Mouse (Mus musculus): ENCODE data around the gene Kat2a. TPM values are rescaled to one million over a fixed set of nuclear protein-coding genes. Genes with fewer than 3 reads are reported as not detected.

The Kat2a gene
- total RNA-seq, 2 experiments from 2014 or later, result 11.9 to 12.1 TPM

- intact Hi-C loops (cut with DNase I), result loop anchor here (1.0 to 10.0 kb wide), 3 partner anchors 46 to 350 kb away; partner anchors contain the start of genes Stat5a and Stat5b
- Histone ChIP-seq H3K4me3 (no peak overlapping the region), H3K27ac (no peak overlapping the region)
- TF ChIP-seq CTCF (IDR thresholded peaks at IDR 0.05), result no peak
- DNase-seq, result no peak
Observed at GRCm38 (mm10) chr11:100714948-100715347, 2.7 kb upstream of the Kat2a start.

GRCm38 (mm10) chr11:100714534-100714915, 2.3 kb upstream of the Kat2a start:
- peak; percentile 83 for DNase-seq
- TF ChIP-seq CTCF (IDR thresholded peaks at IDR 0.05), result peak; percentile 89
- peak overlapping the region; percentile 64 for H3K4me3 ChIP-seq
- H3K27ac ChIP-seq, result peak overlapping the region; percentile 70
- intact Hi-C loops (cut with DNase I), result loop anchor here (1.0 to 10.0 kb wide), 3 partner anchors 47 to 350 kb away; partner anchors contain the start of genes Stat5a and Stat5b

GRCm38 (mm10) chr11:100713735-100714533, 1.7 kb upstream of the Kat2a start, which contains the start of gene Hspb9:
Gene Hspb9 (plus strand): TSS chr11:100713850.
- H3K4me3 ChIP-seq, result peak within 1 kb of the TSS; percentile 64
- H3K27ac ChIP-seq, result peak within 1 kb of the TSS; percentile 70
- intact Hi-C loops (cut with DNase I), result loop anchor here (1.0 to 10.0 kb wide), 3 partner anchors 47 to 351 kb away; partner anchors contain the start of genes Stat5a and Stat5b
- TF ChIP-seq CTCF (IDR thresholded peaks at IDR 0.05), result no peak
- peak; percentile 69 for DNase-seq

- intact Hi-C loops (cut with DNase I), result loop anchor here (10.0 kb wide), 2 partner anchors 142 to 352 kb away; partner anchors contain the start of genes Stat5a and Stat5b
- TF ChIP-seq CTCF (IDR thresholded peaks at IDR 0.05), result no peak
- Histone ChIP-seq H3K27ac (peak overlapping the region; percentile 70), H3K4me3 (peak overlapping the region; percentile 64)
- no peak for DNase-seq
Observed at GRCm38 (mm10) chr11:100713174-100713573, 909 bp upstream of the Kat2a start.

GRCm38 (mm10) chr11:100710977-100711376, 1.3 kb downstream of the Kat2a start:
- no peak overlapping the region for H3K4me3 ChIP-seq
- no peak for TF ChIP-seq CTCF (IDR thresholded peaks at IDR 0.05)
- no peak for DNase-seq

GRCm38 (mm10) chr11:100710528-100710927, 1.7 kb downstream of the Kat2a start:
- no peak for TF ChIP-seq CTCF (IDR thresholded peaks at IDR 0.05)

More at GRCm38 (mm10) chr11:100710977-100711376, 1.3 kb downstream of the Kat2a start:
- intact Hi-C loops (cut with DNase I), result loop anchor here (10.0 kb wide), 2 partner anchors 144 to 354 kb away; partner anchors contain the start of genes Stat5a and Stat5b
- no peak overlapping the region for H3K27ac ChIP-seq

GRCm38 (mm10) chr11:100709201-100709810, 3.0 kb downstream of the Kat2a start:
- Histone ChIP-seq H3K4me3 (no peak overlapping the region), H3K27ac (no peak overlapping the region)
- no peak for TF ChIP-seq CTCF (IDR thresholded peaks at IDR 0.05)
- no peak for DNase-seq
- intact Hi-C loops (cut with DNase I), result no loop called here

More at GRCm38 (mm10) chr11:100710528-100710927, 1.7 kb downstream of the Kat2a start:
- Histone ChIP-seq H3K27ac (no peak overlapping the region), H3K4me3 (no peak overlapping the region)
- no peak for DNase-seq
- intact Hi-C loops (cut with DNase I), result loop anchor here (10.0 kb wide), 2 partner anchors 144 to 354 kb away; partner anchors contain the start of genes Stat5a and Stat5b

- no peak for TF ChIP-seq CTCF (IDR thresholded peaks at IDR 0.05)
- H3K4me3 ChIP-seq, result no peak overlapping the region
- H3K27ac ChIP-seq, result peak overlapping the region; percentile 39
- intact Hi-C loops (cut with DNase I), result no loop called here
- DNase-seq, result peak; percentile 24
Observed at GRCm38 (mm10) chr11:100705095-100705747, 7.0 kb downstream of the Kat2a start.

GRCm38 (mm10) chr11:100703851-100704531, 8.3 kb downstream of the Kat2a start, which contains the start of gene Dhx58:
Gene Dhx58 (minus strand): TSS chr11:100704271.
- intact Hi-C loops (cut with DNase I), result loop anchor here (2.0 kb wide), 1 partner anchor 77 kb away; no protein-coding TSS in a partner anchor
- TF ChIP-seq CTCF (IDR thresholded peaks at IDR 0.05), result no peak
- Histone ChIP-seq H3K27ac (peak within 1 kb of the TSS; percentile 77), H3K4me3 (peak within 1 kb of the TSS; percentile 65)
- peak; percentile 62 for DNase-seq

- Histone ChIP-seq H3K4me3 (peak overlapping the region; percentile 65), H3K27ac (peak overlapping the region; percentile 77)
- DNase-seq, result peak; percentile 60
- no peak for TF ChIP-seq CTCF (IDR thresholded peaks at IDR 0.05)
- intact Hi-C loops (cut with DNase I), result loop anchor here (2.0 kb wide), 1 partner anchor 77 kb away; no protein-coding TSS in a partner anchor
Observed at GRCm38 (mm10) chr11:100703366-100703765, 8.9 kb downstream of the Kat2a start.

- DNase-seq, result no peak
- Histone ChIP-seq H3K4me3 (peak overlapping the region; percentile 58), H3K27ac (peak overlapping the region; percentile 2; the same call in 1 of the 2 replicates)
- TF ChIP-seq CTCF (IDR thresholded peaks at IDR 0.05), result no peak
- intact Hi-C loops (cut with DNase I), result loop anchor here (1.0 to 2.0 kb wide), 2 partner anchors 76 to 133 kb away; no protein-coding TSS in a partner anchor
Observed at GRCm38 (mm10) chr11:100702906-100703305, 9.4 kb downstream of the Kat2a start.

Measured in gastrocnemius, adult 2 months (tissue).